Mouse (Mus musculus) large intestine, adult 2 months (tissue): ENCODE measurements at regions not wholly inside any gene's neighbourhood (a gene's known extent, or its start where the extent isn't known, plus 50 kb on each side); places are given as distances from the start of the nearest gene placed in this dataset.

Experiments
- DNase-seq: peaks from one replicate; pipeline ENCODE4 v3.0.0-alpha.2; 2012; ENCODE audit warnings: low read depth, low spot score
- WGBS: fragments of 180-500 bp; shearing (Covaris S2); methylation state at CpG from one replicate; pipeline ENCODE4 v1.1.7; 2018; 5-methylcytosine and 5-hydroxymethylcytosine counted together

DNA sequence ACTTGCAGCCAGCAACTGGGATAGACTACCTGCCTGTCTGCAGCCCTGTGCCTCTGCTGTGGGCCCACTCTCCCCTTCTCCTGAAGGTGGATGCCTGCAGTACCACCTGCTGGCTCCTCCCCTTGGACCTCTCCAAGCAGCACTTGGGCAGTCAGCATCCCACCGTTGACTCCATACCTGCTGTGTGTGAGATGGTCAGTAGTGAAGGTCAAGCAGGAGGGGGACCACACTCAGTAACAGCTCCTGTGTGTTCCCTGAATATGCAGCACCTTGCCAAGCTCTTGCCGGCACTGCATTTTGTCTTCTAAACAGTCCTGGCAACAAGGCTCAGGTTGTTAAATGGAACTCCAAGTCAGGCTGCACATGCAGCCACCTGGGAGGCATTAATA is 71.6 kb upstream of the Sesn3 start:
- WGBS = 64% methylated on average over 2 of the region's 2 CpGs
- no peak for DNase-seq

DNA sequence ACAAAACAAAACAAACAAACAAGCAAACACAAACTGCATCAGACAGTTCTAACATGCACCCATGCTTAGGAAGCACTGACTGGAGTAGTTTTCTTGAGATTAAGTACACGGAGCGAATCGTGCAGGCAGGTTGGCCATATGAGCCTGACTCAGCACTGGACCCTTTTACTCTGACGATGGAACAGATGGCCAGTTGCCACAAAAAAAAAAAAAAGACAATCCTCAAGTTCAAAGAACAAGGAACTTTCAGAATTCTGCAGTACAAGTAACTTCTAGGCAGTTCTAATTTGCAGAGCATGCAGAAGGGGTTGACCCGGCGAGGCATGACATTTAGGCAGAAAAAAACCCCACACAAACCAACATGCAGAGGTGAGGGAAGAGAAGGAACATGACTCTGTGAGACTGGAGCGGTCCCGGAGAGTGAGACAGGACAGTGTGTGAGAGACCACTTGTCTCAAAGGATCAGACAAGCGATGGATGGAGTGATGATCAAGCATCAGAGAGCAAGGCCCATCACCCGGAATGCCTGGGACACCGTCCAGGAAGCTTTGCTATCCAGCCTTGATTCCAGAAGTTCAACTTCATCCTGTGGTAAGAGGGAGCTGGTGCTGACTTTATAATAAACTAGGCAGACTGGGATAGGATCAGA is 71.0 kb upstream of the Sesn3 start:
- WGBS = 75% methylated on average over 11 of the region's 11 CpGs
- DNase-seq = no peak

DNA sequence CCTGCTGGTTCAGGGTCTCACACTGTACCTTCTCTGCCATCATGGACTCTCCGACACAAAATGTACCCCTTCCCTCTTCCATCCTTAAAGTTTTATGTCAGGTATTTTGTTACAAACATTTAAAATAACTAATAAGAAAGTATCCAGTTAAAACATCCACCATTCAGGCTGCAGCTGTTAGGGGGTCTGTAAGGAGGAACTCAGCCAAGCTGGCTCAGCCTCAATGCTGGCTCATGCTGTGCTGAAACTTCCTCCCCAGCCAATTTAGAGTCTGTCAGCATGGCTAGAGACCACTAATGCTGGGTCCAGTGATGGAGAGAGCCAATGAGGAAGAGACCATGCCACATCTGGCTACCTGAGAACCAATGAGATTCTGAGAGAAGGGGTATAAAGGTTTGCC is 70.0 kb upstream of the Sesn3 start:
- DNase-seq = no peak

DNA sequence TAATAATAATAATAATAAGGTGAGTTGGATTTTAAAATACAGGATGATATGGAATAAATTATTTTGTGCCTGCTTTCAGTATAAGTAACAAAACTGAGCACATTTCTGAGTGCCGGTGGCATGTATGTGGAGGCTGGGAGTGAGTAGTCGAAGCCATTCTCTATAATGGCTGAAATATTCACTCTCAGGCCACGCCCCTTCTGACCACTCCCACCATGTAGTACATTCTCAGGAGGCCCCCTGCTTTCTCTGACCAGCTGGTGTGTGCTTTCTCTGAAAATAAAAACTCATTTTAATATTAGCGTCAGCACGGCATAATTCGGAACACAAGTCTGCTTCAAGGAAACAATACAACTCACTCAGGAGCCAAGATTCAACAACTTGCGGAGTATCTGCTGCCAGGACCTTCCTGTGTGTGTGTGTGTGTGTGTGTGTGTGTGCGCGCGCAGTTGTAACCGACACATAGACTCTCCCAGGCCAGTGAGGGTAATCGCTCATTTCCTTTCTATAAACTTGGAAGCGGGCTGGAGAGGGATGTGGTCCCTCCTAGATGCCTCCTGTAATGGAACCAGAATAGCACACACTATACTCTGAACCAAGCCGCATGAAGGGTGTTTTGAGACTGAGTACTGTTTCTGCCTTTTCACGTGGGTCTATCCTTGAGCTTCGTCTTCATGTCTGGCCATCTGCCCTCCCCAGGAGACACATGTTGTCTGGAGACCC is 67.9 kb upstream of the Sesn3 start:
- WGBS = 78% methylated on average over 16 of the region's 16 CpGs
- DNase-seq = no peak

More for the DNA sequence above, 70.0 kb upstream of the Sesn3 start:
- WGBS = 97% methylated on average over 1 of the region's 1 CpGs

DNA sequence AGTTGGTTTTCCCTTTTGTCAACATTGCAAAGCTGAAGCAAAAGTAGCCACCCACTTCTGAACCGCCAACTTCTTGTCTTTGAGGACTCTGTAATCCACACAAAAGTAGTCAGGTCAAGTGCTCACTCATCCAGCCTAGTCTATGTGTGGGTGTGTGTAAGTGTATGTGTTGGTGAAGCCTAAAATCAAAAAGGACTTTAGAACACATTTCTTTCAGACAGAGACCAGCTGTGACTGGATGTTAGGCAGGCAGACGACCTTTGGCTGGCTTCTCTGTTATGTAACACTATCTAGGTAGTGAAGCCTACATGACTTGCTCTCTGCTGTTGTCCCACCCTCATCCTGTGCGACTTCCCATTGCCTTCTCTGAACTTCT is 67.3 kb upstream of the Sesn3 start:
- 52% methylated on average over 3 of the region's 3 CpGs for WGBS
- DNase-seq = no peak

DNA sequence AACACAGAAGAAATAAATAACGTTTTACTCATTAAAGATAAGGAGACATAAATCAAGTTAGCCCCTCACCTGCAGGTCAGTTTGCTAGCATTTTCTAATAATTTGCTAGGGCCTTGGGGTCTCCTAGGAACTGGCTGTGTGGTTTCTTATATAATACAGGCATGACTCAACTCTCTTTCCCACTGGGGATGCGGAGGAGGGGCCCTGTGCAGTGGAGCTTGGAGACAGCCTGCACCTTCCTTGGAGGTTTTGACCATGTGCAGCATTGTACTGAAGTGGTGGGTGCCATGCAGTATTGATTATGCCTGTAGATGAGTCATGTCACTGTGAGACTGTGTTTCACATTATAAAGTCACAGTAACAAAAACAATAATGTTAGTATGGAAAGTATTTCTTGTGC is 61.6 kb upstream of the Sesn3 start:
- no peak for DNase-seq
- 76% methylated on average over 2 of the region's 2 CpGs for WGBS

DNA sequence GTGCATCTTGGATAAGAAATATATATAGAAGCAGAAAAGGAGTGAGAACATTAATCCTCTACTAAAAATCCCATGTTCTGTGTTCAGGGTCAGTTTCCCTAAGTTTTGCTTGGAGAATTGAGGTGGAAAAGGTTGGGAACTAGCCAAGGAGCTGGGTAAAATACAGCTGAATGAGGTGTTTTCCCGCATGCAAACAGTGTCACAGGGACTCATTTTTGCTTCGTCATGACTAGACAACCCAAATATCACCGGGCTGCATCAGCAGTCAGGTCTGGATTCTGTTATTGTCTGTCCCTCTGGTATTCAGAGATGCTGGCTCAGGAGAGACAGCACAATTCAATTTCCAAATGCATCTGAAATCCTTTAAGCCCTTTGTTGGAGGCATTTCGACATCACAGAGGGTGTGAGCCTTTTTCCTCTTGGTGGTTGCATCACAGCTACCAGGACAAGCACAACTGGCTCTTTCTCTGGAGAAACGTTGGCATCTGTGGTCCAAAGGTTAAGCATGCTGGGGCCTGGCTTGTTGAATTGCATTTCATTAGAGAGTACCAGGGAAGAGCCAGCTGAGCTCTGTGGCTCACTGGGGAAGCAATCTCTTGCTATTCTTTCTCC is 59.6 kb upstream of the Sesn3 start:
- WGBS = 18% methylated on average over 5 of the region's 5 CpGs

DNA sequence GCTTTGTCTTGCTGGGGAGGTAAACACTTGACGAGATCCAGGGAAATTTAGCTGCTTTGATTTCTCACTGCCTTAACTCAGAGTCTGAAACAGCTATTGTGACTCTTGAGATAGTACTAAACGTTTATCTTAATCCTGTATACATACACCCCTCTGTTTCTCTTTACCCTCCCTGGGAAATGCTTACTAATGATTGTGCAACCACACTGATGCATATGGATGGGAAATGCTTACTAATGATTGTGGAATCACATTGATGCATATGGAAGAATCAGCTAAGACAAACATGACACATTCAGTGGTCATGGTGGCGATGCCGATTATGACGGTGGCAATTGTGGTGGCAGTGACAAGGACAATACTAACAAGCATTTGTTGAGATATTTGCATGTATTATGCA is 58.9 kb upstream of the Sesn3 start:
- WGBS = 66% methylated on average over 5 of the region's 5 CpGs
- DNase-seq = no peak

More for the DNA sequence above, 59.6 kb upstream of the Sesn3 start:
- no peak for DNase-seq

DNA sequence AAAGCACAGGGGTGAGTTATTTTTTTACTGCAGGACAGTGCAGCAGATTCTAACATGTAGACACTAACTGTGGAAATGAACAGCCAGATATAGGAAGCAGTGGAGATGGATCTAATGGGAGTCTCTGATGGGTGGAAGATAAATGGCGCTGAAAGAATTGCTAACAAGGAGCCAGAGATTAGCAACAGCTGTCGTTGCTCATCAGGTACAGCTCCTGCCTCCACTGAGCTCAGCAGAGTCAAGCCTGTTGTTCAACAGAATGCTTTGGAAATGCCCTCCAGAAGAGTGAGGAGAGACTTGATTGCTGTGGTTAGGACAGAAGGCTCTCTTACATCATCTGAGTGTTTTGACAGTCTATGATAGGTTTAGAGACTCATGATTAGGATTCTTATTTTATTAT is 51.9 kb upstream of the Sesn3 start:
- 65% methylated on average over 2 of the region's 2 CpGs for WGBS
- no peak for DNase-seq
